Mouse (Mus musculus): ENCODE measurements at regions not wholly inside any gene's neighbourhood (a gene's known extent, or its start where the extent isn't known, plus 50 kb on each side); places are given as distances from the start of the nearest gene placed in this dataset.
A peak's percentile ranks its signal among the peaks of the same experiment; 100 is the strongest.

DNA sequence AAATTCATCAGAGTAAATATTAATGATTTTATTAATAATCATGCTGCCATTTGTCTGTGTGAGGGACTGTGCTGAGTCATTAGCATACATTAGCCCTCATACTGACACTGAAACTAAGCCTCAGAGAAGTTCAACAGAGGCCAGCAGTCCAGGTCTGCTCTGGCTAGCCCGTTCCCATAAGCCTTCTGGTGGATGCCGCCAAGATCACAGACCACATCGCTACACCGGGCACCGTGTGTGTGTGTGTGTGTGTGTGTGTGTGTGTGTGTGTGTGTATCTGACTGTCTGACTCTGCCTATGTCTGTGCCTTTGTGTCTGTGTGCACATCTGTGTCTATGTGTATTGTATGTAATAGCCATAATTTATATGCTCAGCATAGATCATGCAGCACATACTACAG lies 106.0 kb downstream of the Rpl14 start:
- DNase-seq = no peak

DNA sequence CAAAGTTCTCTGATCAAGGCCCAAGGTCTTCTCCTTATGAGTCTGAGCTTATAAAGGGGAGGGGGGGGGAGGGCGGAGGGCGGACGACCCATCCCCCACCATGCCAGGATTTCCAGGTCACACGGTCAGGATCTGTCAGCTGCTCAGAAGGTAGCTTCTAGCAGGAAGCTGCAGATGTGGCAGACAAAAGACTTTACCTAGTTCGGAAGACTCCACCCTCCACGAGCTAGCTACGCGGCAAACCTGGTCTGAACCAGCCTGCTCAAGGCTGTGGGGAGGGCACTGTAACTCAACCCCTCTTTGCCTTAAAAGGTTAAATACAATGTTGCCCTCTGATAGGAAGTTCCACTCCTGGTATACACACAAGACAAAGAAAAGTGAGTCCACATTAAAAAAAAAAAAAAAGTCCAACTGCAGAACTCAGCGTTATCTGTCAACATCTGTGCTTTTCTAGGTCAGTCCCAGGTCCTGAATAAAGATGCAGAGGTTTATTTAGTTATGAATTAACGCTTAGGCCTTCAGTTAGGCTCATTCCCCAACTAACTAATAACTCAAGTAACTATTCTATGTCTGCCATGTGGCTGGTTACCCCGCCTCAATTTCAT lies 108.7 kb downstream of the Rpl14 start:
- peak; percentile 69 for DNase-seq

DNA sequence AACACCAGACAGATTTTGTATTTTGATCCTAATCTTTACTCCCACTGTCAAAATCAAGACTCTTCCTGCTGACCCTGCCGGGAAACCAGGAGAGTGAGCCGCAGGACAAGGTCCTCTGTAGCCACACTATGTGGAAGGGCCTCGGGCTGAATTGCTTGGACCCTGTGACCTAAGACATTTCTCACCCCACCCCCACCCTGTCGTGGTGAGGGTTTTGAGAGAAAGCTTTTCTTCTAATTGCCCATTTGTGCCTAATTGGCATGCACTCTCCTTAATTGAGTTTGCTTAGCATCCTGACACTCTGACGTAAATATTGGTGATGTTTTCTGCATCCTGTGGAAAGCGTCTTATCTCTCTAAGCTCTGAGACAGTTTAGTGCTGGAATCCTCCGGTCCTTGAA lies 110.2 kb downstream of the Rpl14 start:
- no peak for DNase-seq

DNA sequence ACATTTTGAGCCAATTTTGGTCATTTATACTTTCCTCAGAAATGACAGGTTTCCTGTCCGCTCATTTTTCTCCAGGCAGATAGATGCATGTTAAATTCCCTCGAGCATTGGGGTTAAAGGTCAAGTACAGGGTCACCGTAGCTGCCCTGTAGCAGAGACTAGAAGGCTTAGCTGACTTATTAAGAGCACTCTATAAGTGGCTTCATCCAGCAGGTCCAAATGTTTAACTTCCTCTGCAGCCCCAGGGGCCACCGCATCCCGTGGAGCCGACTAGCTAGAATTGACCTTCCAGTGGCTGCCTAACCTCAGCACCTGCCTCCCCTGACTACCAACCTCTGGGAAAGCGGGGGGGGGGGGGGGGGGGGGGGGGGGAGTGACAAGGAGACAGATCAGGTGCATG lies 114.7 kb downstream of the Rpl14 start:
- no peak for DNase-seq

DNA sequence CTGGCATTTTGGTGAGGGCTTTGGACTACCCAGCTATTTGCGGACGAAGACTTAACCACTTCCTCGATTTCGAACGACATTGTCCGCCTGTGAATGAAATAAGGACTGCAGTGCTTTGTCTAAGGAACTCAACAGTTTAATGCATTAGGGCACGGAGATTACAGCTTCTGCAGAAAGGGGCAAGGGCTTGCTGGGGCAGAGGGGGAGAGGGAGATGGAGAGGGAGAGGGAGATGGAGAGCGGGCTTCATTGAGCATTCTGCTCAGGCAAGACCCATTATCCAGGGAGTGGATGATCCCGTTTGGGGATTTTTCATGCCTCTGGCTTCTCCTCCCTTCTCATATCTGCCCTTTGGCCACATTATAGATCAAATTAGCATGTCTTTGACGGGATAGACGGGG lies 117.8 kb downstream of the Rpl14 start:
- no peak for DNase-seq

DNA sequence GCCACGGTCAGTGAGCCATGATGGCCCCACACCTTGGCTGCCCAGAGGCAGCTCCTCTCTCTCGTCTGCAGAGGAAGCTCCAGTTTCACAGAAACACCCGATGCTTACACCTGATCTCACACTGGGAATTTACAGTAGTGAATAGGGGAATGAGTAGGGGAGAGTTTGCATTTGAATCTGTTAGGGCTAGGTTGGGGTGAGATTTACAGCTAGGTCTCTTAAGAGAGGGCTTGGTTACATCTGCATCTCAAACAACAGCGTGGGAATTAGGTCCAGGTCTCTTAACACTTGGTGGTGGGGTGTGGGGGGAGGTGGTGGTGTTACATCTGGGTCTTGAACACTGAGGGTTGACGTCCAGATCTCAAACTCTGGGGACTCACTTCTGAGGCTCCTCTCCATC lies 119.3 kb downstream of the Rpl14 start:
- DNase-seq = no peak

DNA sequence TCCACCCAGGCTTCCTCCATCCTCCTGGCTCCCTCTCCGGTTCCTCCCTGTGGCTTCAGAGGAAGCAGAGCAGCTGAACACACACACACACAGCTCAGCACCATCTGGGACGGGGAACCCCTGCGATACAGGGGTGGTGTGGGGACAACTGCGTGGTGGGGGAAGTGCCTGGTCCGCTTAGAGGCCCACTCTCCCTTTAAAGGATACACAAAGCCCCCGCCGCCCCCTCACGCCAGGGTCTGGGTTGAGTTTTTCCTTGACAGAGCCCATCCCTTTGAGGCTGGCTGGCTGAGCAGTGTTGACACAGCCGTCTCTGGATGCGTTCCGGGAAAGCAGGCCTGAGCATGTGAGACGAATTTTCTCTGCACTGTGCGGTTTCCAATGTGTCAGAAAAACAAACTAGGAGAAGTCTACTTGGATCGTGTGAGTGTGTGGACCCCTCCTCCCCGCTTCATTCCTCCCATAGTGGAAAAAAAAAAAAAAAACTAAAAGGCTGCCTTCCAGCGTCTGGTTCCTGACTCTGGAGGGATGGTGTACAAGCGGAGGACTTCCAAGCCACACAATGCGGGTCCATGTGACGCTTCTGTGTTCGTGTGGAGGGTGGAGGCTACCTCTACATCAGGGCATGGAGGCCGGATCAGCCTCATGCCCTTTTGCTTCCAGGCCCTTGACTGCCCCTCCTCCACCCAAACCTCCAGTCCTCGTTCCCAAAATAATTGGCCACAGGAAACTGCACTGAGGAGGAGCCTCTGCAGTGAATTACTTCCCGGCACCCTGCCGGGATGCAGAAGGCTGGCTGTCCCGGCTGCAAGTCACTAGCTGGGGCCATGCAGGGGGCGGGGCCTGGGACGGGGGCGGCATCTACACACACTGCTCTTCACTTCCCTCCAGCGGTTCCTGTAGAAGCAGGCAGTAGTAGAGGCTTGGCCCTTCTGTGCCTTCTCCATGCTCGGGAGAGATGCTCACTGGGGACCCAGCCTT lies 120.0 kb downstream of the Rpl14 start:
- DNase-seq = peak; percentile 90

DNA sequence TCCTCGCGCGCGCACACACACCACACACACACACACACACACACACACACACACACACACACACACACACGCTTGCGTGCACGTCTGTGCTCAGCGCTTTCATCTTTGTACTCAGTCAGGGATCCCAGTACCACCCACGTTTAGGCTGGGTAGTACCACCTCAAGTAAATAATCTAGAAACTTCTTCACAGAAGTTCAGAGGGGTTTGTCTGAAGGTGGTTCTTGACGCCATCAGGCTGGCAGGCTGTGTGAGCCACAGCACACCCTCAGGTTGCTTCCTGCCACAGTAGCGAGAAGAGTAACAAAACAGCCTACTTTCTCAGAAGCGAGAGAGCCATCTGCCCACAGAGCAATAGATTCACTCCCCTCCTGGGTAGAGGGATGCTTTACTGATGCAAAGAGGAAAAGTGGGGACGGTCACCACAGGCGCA lies 120.7 kb downstream of the Rpl14 start:
- DNase-seq = peak; percentile 48

DNA sequence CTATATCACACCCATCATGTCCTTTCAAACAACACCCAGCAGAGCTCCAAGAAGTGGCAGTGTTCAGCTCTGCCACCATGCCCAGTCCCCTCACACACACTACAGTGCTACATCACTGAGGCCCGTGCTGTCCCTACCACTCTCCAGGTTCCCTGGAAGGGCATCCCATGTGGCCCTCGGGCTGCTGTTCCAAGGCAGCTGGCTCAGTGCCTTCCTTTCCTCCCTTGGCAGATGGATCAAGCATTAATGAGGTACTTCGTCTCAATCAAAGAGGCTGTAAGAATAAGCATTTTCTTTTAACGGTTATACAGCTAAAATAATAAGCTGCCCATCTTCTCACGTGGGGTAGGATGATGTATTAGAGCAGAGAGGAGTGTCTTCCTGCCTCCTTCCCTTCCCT lies 123.2 kb downstream of the Rpl14 start:
- no peak for DNase-seq

DNA sequence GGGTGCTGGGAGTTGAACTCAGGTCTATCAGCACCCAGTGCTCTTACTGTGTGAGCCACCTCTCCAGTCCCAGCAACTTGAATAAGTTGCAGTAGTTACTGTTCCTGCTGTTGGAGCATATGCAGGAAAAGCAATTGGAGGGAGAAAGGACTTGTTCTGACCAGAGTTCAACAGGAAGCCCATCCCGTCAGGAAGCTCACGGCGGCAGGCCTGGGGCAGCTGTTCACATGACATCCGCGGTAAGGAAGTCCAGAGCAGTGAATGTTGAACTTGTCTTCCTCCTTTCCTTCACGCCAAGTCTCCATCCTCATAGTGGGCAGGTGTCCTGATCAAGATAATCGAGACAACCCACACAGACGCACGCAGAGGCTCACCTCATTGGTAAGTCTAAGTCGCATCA lies 124.7 kb downstream of the Rpl14 start:
- no peak for DNase-seq

DNA sequence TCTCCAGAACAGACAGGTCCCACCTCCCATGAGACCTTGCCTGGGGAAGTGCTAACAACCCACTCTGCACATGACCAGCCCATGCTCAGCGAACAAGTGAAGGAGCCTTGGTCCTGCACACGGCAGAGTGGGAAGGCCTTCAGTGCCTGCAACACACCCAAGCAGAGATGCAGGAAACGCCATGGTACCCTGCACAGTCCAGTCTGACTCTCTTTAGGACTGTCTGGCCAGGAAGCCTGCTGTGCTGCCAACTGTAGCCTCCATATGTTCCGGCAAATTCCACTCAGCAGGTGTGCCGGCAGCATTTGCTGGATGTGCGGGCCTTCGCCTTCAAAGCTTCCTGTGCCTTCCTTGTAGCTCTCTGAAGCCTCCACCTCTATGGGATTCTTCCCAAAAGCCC lies 126.5 kb downstream of the Rpl14 start:
- DNase-seq = no peak

DNA sequence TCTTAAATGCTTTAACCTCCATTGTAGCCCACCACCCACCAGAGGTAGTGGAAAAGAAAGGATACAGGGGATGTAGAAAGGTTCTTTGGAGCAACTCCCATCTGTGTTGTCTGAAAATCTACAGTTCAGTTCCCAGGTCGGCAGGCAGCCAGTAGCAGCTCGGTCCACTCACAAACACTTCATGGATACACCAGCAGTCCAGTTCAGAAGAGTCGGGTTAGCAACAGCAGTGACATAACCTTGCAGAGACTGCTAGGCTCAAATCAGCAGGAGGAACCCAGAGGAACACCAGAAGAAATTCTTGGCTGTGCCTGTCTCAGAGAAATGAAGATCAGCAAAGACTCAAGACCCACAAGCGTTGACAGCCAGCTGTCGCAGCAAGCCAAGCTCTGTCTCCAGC lies 128.5 kb downstream of the Rpl14 start:
- DNase-seq = no peak

DNA sequence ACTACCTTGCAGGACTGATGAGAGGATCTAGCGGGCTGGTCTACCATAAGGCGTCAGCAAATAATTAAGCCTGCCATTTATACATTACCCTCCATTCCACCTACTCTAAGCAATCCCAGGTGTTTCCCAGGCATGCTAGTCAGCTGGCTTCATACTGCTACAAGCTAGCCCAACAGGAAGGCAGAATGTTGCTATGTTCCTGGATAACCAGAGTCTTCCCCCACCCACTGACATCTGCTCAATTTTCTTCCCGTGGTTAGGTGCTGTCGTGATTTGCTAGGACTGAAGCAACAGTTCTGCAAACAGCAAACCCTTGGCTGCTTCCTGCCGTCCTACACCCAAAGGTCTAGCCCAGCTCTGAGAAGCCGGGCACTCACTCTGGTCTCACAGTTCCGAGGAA lies 131.6 kb downstream of the Rpl14 start:
- DNase-seq = no peak

DNA sequence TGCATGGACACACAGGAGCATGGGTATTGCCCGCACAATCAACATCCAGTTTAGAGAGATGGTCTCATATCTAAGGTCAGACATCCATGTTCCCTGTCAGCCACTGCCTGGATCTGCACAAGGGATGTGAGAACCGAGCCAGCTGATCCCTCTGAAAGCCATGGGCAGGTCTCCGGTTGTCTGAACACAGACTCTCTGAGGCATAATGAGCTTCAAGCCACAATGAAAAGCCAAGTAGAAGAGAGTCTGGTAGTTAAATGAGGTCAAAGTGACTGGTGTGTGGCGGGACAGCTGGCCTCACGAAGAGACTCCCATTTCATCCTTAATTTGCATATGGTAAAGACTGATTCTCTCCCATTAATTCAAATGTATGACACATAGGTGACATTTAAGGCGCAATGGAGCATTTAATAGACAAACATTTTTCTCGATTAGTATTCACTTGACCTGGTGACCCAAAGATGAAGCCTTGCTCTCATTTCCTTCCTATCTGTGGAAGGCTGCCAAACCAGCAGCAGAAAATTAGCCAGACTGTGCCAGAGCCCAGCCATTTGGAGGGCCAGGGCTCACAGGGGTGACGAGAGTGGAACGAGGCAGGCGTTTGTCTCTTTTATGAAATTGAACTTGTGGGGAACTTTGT lies 132.2 kb downstream of the Rpl14 start:
- DNase-seq = no peak

DNA sequence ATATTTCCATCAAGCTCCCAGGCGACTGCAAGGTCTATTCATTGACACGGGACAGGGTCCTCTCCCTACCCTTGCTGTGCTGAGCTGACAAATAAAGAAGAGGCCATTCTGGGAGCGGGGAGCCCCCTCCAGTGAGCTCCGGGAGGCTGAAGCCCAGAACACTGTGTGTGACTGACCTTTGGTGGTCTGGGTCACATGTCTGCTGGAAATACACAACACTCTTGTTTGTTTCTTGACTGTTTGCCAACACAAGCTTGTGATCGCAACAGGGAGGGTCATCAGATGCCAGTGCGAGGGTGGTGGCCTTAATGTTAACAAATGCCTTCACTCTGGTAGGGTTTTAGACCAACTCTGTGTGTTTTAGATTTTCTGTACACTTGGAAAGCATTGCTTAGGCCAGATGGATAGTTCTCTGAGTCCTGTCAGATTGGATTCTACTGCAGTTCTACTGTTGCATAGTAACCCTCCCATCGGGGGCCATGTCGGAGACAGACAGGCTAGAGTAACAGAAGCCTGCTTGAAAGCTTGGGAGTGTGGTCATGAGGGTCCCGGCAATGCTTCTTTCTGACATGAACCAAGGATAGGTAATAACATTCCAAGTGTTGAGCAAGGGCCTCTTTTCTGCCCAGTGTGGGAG lies 135.4 kb downstream of the Rpl14 start:
- DNase-seq = no peak

DNA sequence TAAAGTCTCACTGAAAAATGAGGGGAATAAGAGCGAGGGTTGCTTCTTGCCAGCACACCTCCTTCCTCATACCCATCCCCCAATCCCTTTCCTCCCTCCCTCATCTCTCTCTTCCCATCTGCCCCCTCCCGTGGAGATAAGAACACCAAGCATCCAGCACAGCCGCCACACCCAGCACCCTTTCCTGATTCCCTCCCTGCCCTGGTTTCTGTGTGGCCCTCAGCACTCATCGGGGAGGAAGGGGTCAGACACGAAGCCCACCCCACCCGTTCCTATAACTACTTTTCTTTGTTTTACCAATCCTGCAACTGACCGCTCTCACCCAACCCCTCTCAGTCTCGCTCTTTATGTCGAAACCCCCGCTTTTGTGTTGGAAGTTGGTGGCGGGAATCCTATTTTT lies 137.3 kb downstream of the Rpl14 start:
- DNase-seq = no peak

DNA sequence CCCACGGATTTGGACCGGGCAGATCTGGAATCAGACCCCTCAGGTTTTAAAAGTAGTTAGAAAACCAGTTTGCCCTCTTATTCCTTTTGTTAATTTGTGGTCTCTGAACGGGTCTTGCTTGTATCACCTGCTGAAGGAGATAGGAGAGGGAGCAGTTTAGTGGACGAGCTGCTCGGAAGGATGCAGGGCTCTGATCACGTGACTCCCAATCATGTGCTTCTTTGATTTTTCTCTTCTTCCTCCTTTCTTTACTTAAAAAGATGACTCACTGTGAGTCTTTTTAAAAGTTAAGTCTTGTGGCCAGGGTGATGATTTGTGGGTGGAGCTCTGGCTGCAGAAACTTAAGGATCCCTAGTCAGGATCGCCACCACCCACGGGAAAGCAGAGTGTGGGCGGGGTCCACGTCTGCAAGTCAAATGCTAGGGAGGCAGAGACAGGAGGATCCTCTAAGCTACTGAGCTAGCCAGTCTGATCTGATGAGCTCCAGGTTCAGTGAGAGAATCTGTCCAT lies 138.0 kb downstream of the Rpl14 start:
- no peak for DNase-seq

DNA sequence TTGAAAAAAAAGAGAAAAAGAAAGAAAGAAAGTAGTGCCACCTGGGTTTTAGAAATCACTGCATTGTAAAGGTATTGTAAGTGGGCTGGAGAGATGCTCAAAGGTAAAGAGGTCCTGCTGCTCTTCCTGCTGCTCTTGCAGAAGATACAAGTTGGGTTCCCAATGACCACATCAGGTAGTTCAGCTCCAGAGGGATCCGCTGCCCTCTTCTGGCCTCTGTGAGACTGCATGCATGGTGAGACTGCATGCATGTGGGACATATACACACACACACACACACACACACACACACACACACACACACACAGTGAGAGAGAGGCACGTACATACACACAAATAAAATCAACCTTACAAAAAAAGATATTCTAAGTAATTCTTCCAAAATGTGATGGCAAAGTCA lies 141.7 kb downstream of the Rpl14 start:
- DNase-seq = peak; percentile 16

DNA sequence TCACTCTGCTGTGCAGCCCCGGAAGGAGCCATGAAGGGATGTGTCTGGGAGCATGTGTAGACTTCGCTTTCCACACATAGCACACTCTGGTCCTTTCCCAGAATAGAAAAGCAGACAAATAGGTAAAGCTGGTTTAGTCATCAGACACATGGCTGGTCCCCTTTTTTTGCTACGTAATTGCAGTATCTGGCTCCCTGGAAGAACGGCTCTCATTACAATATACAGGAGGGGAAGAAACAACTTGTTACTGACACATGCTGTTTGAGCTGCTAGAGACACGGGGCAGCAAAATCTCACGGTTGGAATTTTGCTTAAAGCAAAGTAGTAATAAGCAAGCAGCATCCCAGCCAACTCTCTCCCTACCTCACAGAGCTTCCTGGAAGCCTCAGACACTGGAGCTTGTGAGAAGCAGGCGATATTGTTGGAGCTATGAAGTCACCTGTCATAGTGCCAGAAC lies 144.4 kb downstream of the Rpl14 start:
- DNase-seq = no peak

DNA sequence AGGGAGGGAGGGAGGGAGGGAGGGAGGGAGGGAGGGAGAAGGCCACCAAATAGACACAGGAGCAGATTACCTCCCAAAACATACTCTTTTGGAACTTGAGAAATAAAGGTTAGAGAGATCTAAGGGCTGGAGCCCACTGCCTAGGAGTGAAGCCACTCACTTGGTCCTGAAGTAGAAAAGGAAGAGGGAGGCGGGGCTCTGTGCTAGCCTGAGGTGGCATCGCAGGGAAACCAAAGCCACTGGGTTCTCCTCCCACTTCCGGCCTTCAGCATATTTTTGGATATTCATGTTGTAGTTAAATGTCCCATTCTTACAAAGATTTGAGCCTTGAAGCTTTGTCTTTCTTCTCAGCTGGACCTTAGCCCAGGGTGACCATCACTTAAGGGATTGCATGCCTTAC lies 147.6 kb downstream of the Rpl14 start:
- DNase-seq = no peak

DNA sequence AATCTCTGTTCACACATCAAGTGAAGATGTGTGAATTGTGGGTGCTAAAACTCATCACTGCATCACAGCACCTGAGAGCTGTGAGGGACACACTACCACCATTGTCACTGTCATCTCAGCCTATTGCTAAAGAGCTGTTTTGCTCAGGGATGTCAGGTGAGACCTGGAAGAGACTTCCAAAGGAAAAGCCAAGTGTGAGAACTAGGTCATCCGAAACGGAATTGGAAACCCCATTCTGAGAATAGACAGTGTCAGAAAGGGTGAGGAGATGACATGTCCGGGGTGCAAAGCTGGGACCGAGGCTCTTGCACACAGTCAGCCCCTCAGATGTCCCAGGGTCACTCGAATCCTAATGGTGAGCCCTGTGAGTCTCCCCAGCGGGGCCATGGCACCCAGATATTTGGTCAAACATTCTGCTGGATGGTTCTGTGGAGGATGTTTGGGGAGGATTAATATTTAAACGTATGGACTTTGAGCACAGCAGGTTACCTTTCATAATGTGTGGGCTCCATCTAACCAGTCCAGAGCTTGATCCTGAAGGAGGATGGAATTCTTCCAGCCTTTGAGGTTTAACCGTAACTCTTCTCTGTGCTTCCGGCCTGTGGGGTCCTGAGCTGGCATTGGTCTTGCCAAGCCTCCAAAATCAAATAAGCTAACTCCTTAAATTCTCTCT lies 150.3 kb downstream of the Rpl14 start:
- DNase-seq = no peak

DNA sequence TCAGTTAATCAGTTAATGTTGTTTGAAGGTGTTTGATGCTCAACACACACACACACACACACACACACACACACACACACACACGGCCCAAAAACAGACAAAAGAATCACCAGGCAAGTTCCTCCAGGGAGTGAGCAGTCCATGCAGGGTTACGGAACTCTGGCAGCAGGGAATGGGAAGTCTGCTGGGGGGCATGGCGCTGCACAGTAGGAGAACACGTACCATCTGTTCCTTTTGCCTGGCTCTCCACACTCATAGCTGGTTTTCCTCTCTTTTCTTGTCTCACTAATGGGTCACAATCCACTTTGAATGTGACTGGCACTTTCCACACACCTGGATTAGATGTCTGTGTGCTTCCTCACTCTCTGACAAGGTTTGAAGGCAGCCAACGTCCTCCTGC lies 151.8 kb downstream of the Rpl14 start:
- DNase-seq = no peak

Data from thymus, postnatal 14 days (tissue).